Mouse (Mus musculus) splenic B cell, adult 2 months (primary cell): ENCODE data around the gene Nlgn1.

Experiments
- DNase-seq: peaks from one replicate; pipeline ENCODE4 v3.0.0-alpha.2; 2011; ENCODE audit warnings: low read depth, low spot score
- H3K27me3 ChIP-seq: 2 replicates; pipeline ENCODE4 v1.6.1; 2012; ENCODE audit warnings: mild to moderate bottlenecking, low read length, moderate library complexity, mixed read lengths; ENCODE audit not compliant: control insufficient read depth, poor library complexity, insufficient read depth, severe bottlenecking
- H3K36me3 ChIP-seq: 2 replicates; pipeline ENCODE4 v1.6.1; 2012; ENCODE audit warnings: mild to moderate bottlenecking, low read length, moderate library complexity, mixed read lengths; ENCODE audit not compliant: control insufficient read depth, poor library complexity, insufficient read depth, severe bottlenecking

The Nlgn1 gene

DNA sequence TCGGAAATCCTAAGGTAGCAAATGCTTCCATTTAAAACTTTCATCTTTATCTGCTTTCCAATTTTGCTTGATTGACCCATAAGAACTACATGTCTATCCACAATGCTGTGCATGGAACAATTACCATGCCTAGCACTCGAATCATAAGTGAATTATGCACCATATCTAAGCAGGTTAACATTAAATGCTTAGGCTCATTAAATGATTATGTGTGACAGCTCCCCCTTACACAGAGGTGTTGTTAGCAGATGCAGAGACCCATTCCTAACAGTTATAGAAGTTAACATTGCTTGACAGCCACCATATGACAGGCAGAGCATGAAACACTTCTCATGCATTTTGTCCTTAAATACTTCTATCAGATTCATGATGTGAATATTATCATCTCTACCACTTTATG lies 89.0 kb downstream of the Nlgn1 start:
- no peak for DNase-seq
- Histone ChIP-seq H3K27me3 (no peaks in the 10 kb centered on the region), H3K36me3 (no peaks in the 10 kb centered on the region)

DNA sequence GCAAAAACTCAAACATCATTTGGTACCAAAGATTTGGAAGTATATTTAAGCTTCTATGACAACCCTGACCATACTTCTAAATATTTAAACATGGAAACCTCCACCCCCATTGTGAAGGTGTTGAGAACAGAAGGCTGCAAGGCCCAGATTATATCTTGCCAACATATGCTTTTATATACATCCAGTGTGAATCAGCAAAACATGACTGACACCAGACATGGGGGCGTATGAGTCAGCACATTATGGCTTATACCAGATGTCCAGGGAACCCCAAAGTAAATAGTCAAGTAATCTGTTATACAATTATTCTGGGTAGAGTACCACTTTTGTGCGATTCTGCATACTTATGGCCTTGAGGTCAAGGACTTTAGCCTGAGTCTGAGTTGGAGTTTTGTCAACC lies 102.3 kb downstream of the Nlgn1 start:
- H3K36me3 ChIP-seq = no peaks in the 10 kb centered on the region
- DNase-seq = no peak
- H3K27me3 ChIP-seq = no peaks in the 10 kb centered on the region

GRCm38 (mm10) chr3:26228827-26229226 lies 103.4 kb downstream of the Nlgn1 start:
- Histone ChIP-seq H3K36me3 (no peaks in the 10 kb centered on the region), H3K27me3 (no peaks in the 10 kb centered on the region)
- no peak for DNase-seq

DNA sequence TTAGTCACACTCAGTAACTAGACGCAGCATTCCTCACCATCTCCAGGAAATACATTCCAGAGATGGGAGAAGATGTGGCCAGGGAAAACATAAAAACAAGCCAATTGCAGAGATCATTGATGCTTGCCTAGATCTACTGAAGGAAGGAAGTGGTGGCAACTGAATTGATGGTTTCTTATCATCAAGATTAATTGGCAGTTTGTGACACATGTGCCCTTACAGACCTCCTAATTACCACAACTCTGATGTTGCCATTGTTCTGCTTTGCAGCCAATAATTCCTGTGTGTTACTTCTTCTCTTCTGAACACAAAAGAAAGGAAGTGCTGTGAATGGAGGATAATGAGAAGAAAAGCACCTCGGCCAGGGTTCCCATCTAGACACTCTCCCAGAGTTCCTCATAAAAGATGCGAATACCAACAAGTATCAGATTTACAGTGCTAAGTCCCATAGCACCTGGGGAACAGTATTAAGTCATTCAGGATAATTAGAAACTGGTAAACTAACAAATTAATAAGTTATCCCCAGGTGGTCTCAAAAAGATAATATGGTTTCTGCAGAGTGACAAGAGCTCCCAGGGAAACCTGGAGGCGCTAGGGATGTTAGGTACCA lies 104.0 kb downstream of the Nlgn1 start:
- DNase-seq = no peak
- H3K27me3 ChIP-seq = no peaks in the 10 kb centered on the region
- no peaks in the 10 kb centered on the region for H3K36me3 ChIP-seq

DNA sequence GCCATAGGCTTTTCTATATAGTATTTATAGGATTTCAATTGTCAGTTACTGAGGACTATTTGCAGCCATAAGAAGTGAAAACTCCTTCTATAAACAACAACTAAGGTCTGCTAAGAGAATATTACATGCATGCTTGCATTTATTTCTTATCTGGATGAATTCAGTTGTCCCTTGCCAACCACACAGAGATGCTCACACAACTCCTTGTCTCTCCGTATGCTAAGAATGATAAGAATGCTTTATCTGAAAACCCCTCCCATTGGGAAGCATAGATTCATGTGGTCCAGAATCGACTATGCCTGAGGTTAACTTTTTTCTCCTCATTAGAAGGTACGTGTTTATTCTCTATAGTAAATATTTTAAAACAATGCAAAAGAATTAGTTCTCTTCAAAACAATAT lies 108.8 kb downstream of the Nlgn1 start:
- Histone ChIP-seq H3K36me3 (no peaks in the 10 kb centered on the region), H3K27me3 (no peaks in the 10 kb centered on the region)
- DNase-seq = no peak

DNA sequence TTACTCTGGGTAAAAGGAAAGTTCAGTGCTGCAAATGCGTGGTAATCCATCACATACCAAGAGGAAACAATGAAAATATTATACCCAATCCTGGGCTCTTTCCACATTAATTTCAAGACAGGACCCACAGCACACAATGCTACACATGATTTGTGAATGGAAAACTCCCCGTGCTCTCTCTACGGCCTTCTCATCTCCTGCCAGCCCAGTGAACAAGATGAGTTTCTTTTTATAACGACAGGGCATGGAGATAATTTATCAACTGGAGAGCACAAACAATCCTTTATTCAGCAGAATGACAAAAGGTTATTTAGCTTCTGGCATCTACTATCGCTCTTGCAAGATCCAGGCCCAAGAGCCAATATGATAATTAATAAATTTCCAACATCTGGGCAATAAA lies 116.0 kb downstream of the Nlgn1 start:
- H3K27me3 ChIP-seq = no peaks in the 10 kb centered on the region
- no peaks in the 10 kb centered on the region for H3K36me3 ChIP-seq
- no peak for DNase-seq

- no peaks in the 10 kb centered on the region for H3K36me3 ChIP-seq
- DNase-seq = no peak
- H3K27me3 ChIP-seq = no peaks in the 10 kb centered on the region
Observed at GRCm38 (mm10) chr3:26202702-26203101, 129.6 kb downstream of the Nlgn1 start.

GRCm38 (mm10) chr3:26201410-26201809 lies 130.8 kb downstream of the Nlgn1 start:
- Histone ChIP-seq H3K36me3 (no peaks in the 10 kb centered on the region), H3K27me3 (no peaks in the 10 kb centered on the region)
- DNase-seq = no peak

GRCm38 (mm10) chr3:26194970-26195369 lies 137.3 kb downstream of the Nlgn1 start:
- no peaks in the 10 kb centered on the region for H3K27me3 ChIP-seq
- H3K36me3 ChIP-seq = no peaks in the 10 kb centered on the region
- DNase-seq = no peak

GRCm38 (mm10) chr3:26181013-26181412 lies 151.2 kb downstream of the Nlgn1 start:
- Histone ChIP-seq H3K36me3 (no peaks in the 10 kb centered on the region), H3K27me3 (no peaks in the 10 kb centered on the region)
- no peak for DNase-seq

DNA sequence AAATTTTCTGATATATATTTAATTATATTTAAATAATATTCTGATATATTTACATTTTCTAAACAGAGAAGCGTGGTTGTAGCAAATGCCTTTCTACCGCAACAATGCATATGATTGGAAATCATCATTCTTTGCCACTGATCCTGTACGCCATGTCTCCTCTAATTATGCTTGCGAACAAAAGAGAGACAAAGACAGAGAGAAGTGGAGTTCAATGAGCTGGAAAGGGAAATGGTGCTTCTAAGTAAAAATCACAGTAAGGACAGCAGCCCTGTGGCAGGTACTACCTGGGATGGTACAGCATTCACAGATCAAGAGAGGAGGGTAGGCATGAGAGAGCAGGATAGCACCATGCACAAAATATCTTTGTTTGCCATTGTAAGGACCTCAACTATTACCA lies 156.9 kb downstream of the Nlgn1 start:
- H3K36me3 ChIP-seq = no peaks in the 10 kb centered on the region
- H3K27me3 ChIP-seq = no peaks in the 10 kb centered on the region
- DNase-seq = no peak

DNA sequence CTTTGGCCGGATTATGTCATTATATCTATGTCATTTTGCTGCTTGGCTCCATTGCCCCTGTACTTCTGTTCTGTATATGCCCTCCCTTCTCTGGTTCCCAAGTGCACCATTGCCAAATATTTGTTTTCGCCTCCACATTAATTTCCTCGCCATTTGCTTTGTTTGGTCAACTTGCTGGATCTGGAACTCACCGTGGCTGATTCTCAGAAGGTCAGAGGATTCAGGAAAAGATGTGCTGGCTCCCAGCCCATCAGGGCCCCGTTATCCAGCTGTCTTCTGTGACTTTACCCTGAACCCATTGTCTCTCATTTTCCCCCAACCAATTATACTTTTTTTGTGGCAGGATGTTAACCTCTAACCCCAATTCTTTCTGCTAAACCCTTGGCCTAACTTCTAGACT lies 158.0 kb downstream of the Nlgn1 start:
- DNase-seq = no peak
- H3K36me3 ChIP-seq = no peaks in the 10 kb centered on the region
- no peaks in the 10 kb centered on the region for H3K27me3 ChIP-seq

GRCm38 (mm10) chr3:26173613-26174012 lies 158.6 kb downstream of the Nlgn1 start:
- Histone ChIP-seq H3K27me3 (no peaks in the 10 kb centered on the region), H3K36me3 (no peaks in the 10 kb centered on the region)
- DNase-seq = no peak

GRCm38 (mm10) chr3:26166711-26167110 lies 165.5 kb downstream of the Nlgn1 start:
- DNase-seq = no peak
- Histone ChIP-seq H3K36me3 (no peaks in the 10 kb centered on the region), H3K27me3 (no peaks in the 10 kb centered on the region)

GRCm38 (mm10) chr3:26153782-26154181 lies 178.5 kb downstream of the Nlgn1 start:
- DNase-seq = no peak
- Histone ChIP-seq H3K27me3 (no peaks in the 10 kb centered on the region), H3K36me3 (no peaks in the 10 kb centered on the region)

GRCm38 (mm10) chr3:26153036-26153741 lies 179.1 kb downstream of the Nlgn1 start:
- no peak for DNase-seq
- H3K36me3 ChIP-seq = no peaks in the 10 kb centered on the region
- no peaks in the 10 kb centered on the region for H3K27me3 ChIP-seq
